Comparison of ENCODE assay signal across 9 mouse cellular contexts in the genomic region with DNA sequence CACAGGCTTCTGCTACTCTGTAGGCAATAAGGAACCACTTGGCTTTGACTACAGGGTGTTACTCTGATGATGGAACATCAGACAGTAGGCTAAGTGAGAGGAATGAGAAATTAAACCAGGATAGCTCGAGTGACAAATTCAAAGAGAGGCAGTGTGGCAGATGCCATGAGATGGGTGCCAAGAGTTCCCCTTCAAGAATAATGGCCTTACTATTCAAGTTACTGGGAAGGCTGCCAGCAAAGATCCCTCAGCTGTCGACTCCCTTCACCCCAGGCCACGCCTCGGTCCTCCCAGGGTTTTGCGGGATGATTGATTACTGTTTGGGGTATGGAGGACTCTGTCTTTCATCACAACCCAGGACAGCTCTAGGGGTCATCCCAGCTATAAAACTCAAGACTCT. TPM values are rescaled to one million over a fixed set of nuclear protein-coding genes. Genes with fewer than 3 reads are reported as not detected.
DNase-seq lines count a peak whose midpoint lies in the region; ATAC-seq and TF ChIP-seq lines count a peak whose summit lies in the region.
"Had no signal": no experiment of that assay in that cellular context is flagged by ENCODE, and none has a peak within 500 bp of the region (broad histone marks: within the 10 kb centered on the region; RNA-seq: fewer than 3 reads in every experiment).

No protein-coding gene starts in this region.

- no peak for TF ChIP-seq CTCF in gastrocnemius, adult 2 months (IDR thresholded peaks at IDR 0.05)
- TF ChIP-seq CTCF in ES-Bruce4 (IDR thresholded peaks at IDR 0.05; ENCODE audit: low read depth, low read length) = no peak
- no peak for TF ChIP-seq CTCF in heart, adult 2 months (IDR thresholded peaks at IDR 0.05)

- H3K4me2 ChIP-seq in neural tube, embryonic 11.5 days (ENCODE audit: low read depth) = no peak overlapping the region

- no peaks in the 10 kb centered on the region for H3K79me2 ChIP-seq in heart, adult 2 months (replicated peaks; ENCODE audit: control insufficient read depth, insufficient read depth, low read length)

- no peak overlapping the region for H3K4me3 ChIP-seq in gastrocnemius, adult 2 months
- H3K4me3 ChIP-seq in ES-Bruce4 (ENCODE audit: low read depth, low read length) = no peak overlapping the region
- no peak overlapping the region for H3K4me3 ChIP-seq in neural tube, embryonic 11.5 days (ENCODE audit: low read depth, low read length)
- no peak overlapping the region for H3K4me3 ChIP-seq in heart, adult 2 months
- H3K4me3 ChIP-seq: erythroblast, embryonic 14.5 days had no signal

- no peak overlapping the region for H3K9ac ChIP-seq in ES-Bruce4 (ENCODE audit: low read depth, poor library complexity, severe bottlenecking)
- H3K9ac ChIP-seq in neural tube, embryonic 11.5 days (ENCODE audit: low read length) = no peak overlapping the region
- no peak overlapping the region for H3K9ac ChIP-seq in heart, adult 2 months (ENCODE audit: low read depth, low read length)

- no peak for TF ChIP-seq POLR2A in ES-Bruce4 (IDR thresholded peaks at IDR 0.05; ENCODE audit: insufficient read depth, low read length)
- no peak for TF ChIP-seq POLR2A in heart, adult 2 months (IDR thresholded peaks at IDR 0.05; ENCODE audit: insufficient read depth, low read depth, low read length)

- H3K4me1 ChIP-seq in ES-Bruce4 (ENCODE audit: control insufficient read depth, insufficient read depth, low read length) = peaks cover 2% of the 10 kb centered on the region
- no peaks in the 10 kb centered on the region for H3K4me1 ChIP-seq in neural tube, embryonic 11.5 days (ENCODE audit: control insufficient read depth, insufficient read depth, low read length)
- H3K4me1 ChIP-seq in heart, adult 2 months (ENCODE audit: control insufficient read depth, insufficient read depth, low read length) = no peaks in the 10 kb centered on the region; the same call in 1 of the 2 replicates

- H3K9me3 ChIP-seq in ES-Bruce4 (replicated peaks; ENCODE audit: control insufficient read depth, insufficient read depth, low read length, poor library complexity, severe bottlenecking) = peaks cover 10% of the 10 kb centered on the region
- no peaks in the 10 kb centered on the region for H3K9me3 ChIP-seq in neural tube, embryonic 11.5 days (ENCODE audit: control insufficient read depth, low read length)

- DNase-seq in gastrocnemius, adult 2 months = no peak
- DNase-seq in gastrocnemius, postnatal 36 days = no peak
- DNase-seq in embryo, embryonic 11 days = peak; percentile 45
- DNase-seq in layer of hippocampus, adult 9-11 months = peak; percentile 83
- peak; percentile 31 for DNase-seq in neural tube, embryonic 11.5 days (ENCODE audit: low spot score)
- no peak for DNase-seq in heart, adult 2 months
- no peak for DNase-seq in urinary bladder, adult 2 months (ENCODE audit: low spot score)

- ATAC-seq in neural tube, embryonic 11.5 days (ENCODE audit: insufficient read depth, low FRiP score, low TSS enrichment) = peak; percentile 53; the same call in 1 of the 2 replicates

- intact Hi-C loops in gastrocnemius, adult 2 months (cut with DNase I) = no loop called here
- intact Hi-C loops in gastrocnemius, postnatal 36 days (cut with DNase I) = no loop called here
- intact Hi-C loops in heart, adult 2 months (cut with DNase I) = no loop called here

- H3K27me3 ChIP-seq in ES-Bruce4 (ENCODE audit: control insufficient read depth, insufficient read depth, low read length, poor library complexity, severe bottlenecking) = no peaks in the 10 kb centered on the region
- no peaks in the 10 kb centered on the region for H3K27me3 ChIP-seq in neural tube, embryonic 11.5 days (ENCODE audit: control insufficient read depth, insufficient read depth, low read length)
- H3K27me3 ChIP-seq in heart, adult 2 months (ENCODE audit: control insufficient read depth, insufficient read depth, low read length) = no peaks in the 10 kb centered on the region

- 36% methylated on average over 5 of the region's 5 CpGs for WGBS in neural tube, embryonic 11.5 days
- 18% methylated on average over 5 of the region's 5 CpGs for WGBS in heart, adult 2 months

- H3K36me3 ChIP-seq in ES-Bruce4 (ENCODE audit: control insufficient read depth, insufficient read depth, low read length, poor library complexity, severe bottlenecking) = no peaks in the 10 kb centered on the region
- no peaks in the 10 kb centered on the region for H3K36me3 ChIP-seq in neural tube, embryonic 11.5 days (ENCODE audit: control insufficient read depth, insufficient read depth, low read length)
- H3K36me3 ChIP-seq in heart, adult 2 months (ENCODE audit: control insufficient read depth, insufficient read depth, low read length) = no peaks in the 10 kb centered on the region

- no peak for TF ChIP-seq EP300 in ES-Bruce4 (IDR thresholded peaks at IDR 0.05; ENCODE audit: insufficient read depth, low read depth, low read length)
- no peak for TF ChIP-seq EP300 in heart, adult 2 months (IDR thresholded peaks at IDR 0.05; ENCODE audit: insufficient read depth, low read depth, low read length)

- H3K27ac ChIP-seq in gastrocnemius, adult 2 months = peak overlapping the region; percentile 67
- H3K27ac ChIP-seq in ES-Bruce4 (ENCODE audit: insufficient read depth, low read length) = peak overlapping the region; percentile 77
- H3K27ac ChIP-seq in neural tube, embryonic 11.5 days (ENCODE audit: low read depth, low read length) = no peak overlapping the region
- H3K27ac ChIP-seq in heart, adult 2 months = no peak overlapping the region

RNA-seq across cellular contexts. Expression of a gene that starts 28.4 kb away (rescaled TPM):
- 10 to 100 TPM; 66.2 to 83.3 TPM for total RNA-seq in gastrocnemius, adult 2 months (2021)
- total RNA-seq in gastrocnemius, postnatal 36 days (2021) = 10 to 100 TPM; 44.2 to 56.9 TPM
- 32.0 and 33.8 TPM in 2 replicates for polyA plus RNA-seq in ES-Bruce4 (2011; ENCODE audit: insufficient read depth, insufficient read length, low read depth, missing spikeins)
- 29.7 and 34.3 TPM in 2 replicates for polyA plus RNA-seq in neural tube, embryonic 11.5 days (2014; fragmentation: Nextera tagmentation; extraction: Ambion mirVana)
- 10 to 100 TPM; 56.2 to 62.9 TPM for total RNA-seq in heart, adult 2 months (2021)
- polyA plus RNA-seq in heart, adult 2 months (2012; rRNA removed) = 16.8 and 18.1 TPM in 2 replicates
- polyA plus RNA-seq in urinary bladder, adult 2 months (2012; rRNA removed) = 13.2 and 19.8 TPM in 2 replicates
- polyA plus RNA-seq: erythroblast, embryonic 14.5 days had no signal

Comparison
In these comparisons a context has a peak if more than half of its experiments do, and no peak if none do; other contexts are left out.
1. DNase-seq: peak in embryo, embryonic 11 days (single experiment), layer of hippocampus, adult 9-11 months (single experiment) and neural tube, embryonic 11.5 days (single experiment); none in gastrocnemius, adult 2 months (single experiment), gastrocnemius, postnatal 36 days (0 of 2), heart, adult 2 months (0 of 2) and urinary bladder, adult 2 months (single experiment).
2. H3K27ac ChIP-seq: peak in gastrocnemius, adult 2 months (single experiment) and ES-Bruce4 (single experiment); none in neural tube, embryonic 11.5 days (single experiment) and heart, adult 2 months (single experiment).